Mouse (Mus musculus): ENCODE measurements around the gene Spint2.
A peak's percentile ranks its signal among the peaks of the same experiment; 100 is the strongest.

Gene Spint2

DNA sequence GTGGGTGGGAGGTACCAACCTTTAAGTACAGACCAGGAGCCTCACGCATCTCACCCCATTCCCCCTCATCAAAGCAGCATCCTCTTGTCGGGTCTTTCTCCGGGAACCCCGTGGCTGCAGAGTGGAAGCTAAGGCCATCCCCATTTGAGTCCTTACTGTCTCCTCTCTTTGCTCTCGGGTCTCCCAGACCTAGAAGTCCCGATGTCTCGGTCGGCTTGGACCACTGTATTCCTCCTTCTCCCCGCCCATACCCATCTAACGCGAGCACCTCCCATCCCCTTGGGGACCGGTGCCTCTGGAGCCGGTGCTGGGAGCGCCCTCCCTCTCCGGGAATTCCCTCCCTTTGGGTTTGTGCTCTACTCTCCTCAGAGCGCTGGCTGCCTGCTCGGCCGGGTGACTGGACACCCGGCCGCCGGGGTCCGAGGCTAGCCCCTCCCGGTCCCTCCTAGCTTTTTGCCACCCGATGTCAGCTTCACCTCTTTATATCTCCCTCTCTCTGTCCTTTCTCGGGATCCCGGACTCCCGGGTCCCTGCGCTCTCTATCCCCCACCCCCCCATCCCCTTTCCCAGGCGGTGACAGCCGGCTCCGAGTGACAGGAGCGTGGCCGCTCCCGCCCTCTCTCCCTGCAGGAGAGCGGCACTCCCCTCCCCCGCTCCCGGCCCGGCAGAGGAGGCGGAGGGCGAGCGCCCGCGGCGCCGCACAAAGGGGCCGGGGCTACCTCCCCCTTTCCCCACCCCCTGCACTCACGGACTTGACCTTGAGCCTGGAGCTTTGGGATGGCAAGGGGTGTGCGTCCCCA lies 23.0 kb upstream of the Spint2 start:
- DNase-seq (ENCODE audit: low spot score in 2 of 2): peak in 1 of 2 experiments; percentile 22

DNA sequence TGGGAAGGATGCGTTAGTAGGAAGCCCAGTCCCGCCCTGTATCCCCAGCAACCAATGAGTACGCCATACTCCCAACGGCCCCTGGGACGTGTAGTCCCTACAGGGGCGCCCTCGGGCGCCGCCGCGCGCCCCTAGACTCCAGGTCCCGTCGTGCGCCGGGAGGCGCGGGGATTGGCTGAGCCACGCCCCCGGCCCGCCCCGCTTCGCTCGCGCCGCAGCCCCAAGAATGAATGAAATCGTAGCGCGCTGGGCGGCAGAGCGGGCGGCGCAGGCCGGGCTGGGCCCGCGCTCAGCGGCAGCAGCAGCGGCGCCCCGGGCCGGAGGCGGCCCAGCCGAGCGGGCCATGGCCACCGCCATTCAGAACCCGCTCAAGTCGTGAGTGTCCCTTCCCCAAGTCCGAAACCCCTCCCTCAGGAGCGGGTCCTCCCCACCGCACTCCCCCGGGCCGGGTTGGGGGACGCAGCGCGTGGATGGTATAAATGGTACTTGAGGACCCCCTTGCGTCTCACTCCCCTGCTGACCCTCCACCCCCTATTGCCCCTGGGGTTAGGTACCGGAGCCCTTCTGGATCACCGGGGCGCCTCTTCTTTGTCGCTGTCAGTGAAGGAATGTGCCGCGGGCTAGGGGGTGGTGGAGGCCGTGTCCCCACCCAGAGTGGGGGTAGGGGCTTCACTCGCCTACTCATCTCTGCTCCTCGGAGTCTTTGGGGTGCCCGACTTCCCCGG lies 22.2 kb upstream of the Spint2 start, which contains the start of gene Dpf1:
Gene Dpf1, plus strand, starts transcription at position 214 of the 725 bp plus-strand sequence.
- peak; percentile 74 to 80 for DNase-seq (ENCODE audit: low spot score in 2 of 2)

DNA sequence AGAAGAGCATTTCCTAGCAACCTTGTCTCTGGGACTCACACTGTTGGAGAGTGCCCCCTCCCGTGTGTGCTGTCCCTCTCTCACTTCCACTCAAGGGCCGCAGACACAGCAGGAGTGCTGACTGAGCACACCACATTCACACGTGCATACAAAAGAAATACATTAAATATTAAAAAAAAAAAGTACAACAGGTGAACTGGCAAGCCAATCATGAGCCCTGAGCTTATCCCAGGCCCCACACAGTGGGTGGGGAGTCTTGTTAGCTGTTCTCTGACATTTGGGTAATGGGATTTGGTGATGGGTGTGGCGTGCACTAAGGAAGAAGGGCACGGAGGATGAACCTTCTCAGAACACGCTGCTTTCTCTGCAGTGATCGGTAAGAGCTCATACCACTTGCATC lies 20.9 kb upstream of the Spint2 start:
- DNase-seq (ENCODE audit: low spot score in 2 of 2): no peak

DNA sequence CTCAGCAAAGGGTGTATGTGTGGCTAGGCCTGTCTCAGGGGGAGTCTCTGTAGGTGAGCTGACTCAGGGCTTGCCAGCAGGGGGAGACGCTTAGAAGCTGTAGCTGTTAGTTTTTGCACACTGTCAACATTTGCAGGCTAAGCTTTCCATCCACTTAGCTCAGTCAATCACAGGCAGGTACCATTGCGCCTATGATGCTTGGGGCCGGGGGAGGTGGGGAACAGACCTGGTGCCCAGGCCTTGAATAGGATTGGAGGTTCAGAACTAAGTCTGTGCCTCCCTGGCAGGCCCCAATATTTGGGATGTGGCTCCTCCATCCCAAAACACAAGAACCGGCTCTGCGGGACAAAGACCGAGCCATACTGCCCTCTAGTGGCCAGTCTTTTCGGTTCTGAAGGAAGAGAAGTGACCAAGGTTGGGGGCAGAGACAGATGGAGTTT lies 19.4 kb upstream of the Spint2 start:
- DNase-seq (ENCODE audit: low spot score in 2 of 2): peak; percentile 44 to 59

DNA sequence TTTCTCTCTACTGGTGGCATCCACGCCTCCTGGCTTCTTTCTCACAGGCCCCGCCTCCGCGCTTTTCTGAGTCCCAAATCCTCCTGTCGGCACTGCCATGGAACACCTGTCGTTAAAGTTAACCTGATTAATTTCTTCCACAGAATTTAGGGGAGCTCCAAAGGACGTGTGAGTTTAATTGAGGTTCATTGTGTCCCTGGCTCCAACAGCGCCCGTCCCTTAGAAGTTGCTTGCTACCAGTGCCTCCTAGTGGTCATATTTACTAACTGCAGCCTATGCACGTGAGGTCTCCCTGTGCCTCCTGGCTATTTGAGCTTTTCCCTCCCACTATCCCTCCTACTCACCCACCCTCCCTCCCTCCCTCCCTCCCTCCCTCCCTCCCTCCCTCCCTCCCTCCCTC lies 15.3 kb upstream of the Spint2 start:
- no peak for DNase-seq (ENCODE audit: low spot score in 2 of 2)

DNA sequence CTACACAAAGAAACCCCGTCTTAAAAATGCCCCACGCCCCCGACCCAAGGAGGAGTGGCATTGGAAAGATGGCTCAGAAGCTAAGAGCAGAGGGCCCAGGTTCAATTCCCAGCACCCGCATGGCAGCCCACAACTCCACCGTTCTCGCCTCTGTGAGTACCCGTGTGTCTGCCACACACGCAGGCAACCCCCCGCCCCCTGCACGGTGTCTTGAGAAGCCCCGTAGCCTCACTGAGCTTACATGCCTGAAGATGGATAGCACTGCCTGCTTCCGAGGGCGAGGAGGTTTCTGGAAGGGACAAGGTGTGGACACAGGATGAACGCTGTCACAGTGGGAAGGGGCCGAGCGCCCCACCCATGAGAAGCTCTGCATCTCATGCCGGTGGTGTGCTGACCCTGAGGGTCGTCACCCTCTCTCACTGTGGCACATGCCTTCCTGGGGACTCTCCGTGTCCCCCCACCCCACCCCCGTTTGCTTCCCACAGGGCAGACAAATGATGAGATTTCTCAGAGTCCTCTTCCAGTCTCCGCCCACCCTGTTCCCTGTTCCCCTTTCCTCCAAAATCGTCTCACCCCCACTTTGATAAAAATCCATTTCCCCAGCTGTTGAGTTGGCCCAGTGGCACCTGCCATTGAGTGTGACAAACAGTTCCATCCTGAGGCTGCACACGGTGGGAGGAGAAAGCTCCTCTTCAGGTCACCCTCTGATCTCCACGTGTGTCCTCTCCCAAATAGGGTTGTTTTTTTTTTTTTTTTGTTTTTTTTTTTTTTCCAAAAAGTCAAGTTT lies 14.3 kb upstream of the Spint2 start:
- no peak for DNase-seq (ENCODE audit: low spot score in 2 of 2)

DNA sequence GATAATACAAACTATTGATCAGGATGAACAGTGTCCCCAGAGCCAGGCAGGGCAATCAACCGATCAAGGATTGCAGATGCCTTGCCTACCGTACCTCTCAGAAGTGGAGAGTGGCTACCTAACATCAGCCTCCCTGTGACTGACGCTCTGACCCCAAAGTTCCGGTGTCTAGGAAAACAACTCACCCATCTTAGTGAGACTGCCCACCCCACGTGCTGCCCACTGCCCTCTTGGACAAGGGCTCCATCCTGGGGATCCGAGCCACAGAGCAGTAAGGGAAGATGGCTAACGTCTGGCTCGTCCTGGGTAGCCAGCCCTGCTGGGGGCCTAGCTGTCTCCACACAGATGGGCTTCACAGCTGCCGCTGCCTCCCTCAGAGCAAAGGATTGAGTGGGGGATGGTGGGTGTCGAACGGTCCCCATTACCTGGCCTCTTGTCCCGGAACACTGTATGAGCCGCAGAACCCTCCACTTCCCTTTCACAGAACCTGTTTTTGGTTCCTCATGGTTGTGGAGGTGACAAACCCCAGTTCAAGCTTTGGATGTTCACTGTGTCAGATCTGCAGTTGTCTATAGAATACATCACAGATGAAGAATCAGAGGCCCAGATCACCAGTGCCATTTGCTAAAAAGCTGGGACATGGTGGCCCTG lies 12.5 kb upstream of the Spint2 start:
- no peak for DNase-seq (ENCODE audit: low spot score in 2 of 2)

DNA sequence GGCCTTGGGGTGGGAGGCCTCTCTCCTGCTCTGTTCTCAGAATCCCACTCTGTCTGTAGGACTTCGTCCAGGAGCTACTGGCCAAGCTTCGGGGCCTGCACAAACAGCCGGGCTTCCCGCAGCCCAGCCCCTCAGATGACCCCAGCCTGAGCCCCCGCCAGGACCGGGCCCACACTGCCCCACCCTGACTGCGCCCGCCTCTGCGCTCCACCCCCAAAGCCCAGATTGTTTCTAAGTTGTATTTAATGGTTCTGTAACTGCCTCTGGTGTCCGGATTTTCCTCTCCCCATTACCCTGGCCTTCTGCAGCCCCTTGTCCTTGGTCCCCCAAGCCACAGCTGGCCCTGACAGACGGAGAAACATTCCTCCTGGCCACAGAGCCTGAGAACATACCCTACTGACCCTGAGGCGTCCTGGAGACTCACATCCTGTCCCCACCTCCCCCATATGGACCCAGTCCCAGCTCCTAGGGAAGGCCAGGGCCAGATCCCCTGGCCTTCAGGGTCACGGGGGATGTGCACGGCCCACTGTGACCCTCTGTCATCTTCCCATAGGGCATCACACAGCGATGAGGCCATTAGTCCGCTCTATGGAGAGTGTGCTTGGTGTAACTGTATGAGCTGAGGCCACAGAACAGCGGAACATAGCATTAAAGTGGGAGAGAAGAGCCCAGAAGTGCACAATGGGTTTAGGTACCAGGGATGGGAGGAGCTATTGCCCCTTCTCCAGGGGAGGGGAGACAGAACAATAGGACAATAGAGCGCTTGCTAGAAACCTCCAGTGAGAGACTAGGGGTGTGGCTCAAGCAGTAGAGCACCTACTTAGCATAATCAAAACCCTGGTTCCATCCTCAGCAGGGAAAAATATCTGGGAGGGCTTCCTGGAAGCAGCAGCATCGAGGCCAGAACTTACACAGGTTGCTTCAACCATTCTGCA lies 11.7 kb upstream of the Spint2 start:
- no peak for DNase-seq (ENCODE audit: low spot score in 2 of 2)

DNA sequence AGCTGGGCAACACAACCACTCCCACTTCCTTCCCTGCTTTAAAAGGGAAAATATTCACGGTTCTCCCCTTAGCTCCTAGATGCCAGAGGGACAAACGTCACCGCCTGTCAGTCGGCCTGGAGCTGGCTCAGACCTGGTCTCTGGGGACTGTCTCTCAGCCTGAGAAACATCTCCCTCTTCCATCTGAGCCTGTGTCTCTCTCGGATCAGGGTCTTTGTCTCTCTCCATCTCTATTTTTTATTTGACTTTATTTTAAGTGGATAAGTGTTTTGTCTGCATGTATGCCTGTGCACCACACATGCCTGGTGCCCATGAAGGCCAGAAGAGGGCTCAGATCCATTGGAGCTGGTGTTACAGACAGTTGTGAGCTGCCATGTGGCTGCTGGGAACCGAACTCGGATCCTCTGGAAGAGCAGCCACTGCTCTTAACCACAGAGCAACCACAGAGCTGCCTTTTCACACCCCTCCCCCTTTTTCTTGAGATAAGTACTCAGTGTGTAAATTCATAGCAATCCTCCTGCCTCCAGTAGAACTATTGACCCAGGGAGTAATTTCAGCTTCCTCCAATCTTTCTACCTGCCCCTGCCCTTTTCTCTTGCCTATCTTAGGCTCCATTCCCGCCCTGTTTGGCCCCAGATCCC lies 10.9 kb upstream of the Spint2 start:
- no peak for DNase-seq (ENCODE audit: low spot score in 2 of 2)

DNA sequence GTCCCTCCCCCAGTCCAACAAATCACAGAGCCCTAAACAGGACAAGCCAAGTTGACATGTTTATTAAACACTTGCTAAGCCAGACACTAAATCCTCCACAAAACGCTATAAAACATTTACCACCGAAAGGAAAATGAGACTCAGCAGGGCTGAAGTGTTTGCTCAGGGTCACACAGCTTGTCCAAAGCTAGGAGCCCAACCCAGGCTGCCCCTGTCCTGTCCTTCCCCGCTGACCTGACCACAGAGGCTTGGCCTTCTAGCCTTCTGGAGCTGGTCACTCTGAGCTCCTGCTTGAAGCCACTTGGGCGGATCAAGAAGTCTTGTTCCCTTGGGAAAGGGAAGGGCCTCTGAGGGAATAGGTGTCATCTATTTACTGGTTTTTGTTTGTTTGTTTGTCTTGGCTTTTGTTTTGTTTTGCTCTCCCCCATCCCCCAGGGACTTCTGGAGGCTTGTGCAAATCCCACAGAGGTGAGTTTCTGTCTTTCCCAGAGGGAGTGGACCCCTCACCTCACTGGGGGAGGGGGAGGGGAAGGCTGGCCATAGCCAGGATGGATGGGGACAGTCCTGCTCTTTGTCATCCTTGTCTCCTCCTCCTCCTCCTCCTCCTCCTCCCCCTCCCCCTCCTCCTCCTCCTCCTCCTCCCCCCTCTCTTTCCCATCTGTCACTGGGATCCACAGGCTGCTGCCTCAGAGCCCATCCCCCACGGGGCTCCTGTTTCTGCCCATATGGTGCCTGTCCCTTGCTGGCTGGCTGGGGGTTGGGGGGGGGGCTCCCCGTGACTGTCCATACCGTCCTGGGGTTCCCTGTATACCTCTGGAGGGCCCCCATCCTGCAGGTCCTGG lies 10.1 kb upstream of the Spint2 start:
- DNase-seq (ENCODE audit: low spot score in 2 of 2): no peak

DNA sequence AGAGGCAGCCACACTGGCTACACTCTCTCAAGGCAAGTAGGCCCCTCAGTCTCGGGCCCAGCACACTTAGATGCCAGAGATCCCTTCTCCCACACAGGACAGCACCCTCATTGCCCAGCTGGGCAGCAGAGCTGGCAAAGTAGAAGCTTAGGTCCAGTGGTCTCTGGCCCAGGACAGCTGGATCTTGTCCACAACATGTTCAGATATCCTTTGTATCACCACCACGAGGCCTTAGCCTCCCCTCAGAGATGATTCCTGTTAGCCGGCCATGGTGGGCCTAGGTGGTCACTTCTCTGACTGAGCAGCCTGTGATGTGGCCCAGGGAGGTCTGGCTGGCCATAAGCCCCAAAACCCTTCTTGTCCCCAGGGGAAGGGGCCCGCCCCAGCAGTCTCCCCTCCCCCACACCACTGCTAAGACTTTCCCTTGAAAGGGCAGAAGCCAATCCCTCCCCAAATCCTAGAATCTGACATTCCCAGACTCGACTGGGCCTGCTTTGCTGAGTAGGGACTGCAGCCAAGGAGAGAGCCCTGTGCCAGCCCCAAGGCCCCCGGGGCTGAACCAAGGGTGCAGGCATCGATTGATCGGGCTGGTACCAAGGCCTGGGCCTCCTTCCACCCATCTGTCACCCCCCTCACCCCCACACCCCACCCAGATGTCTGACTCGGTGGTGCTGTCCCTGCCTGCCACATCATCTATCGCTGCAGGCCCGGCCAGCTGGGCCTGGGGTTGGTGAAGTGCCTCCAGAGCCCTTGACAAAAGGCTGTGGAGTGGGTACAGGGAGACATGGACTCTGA lies 9.2 kb upstream of the Spint2 start:
- DNase-seq (ENCODE audit: low spot score in 2 of 2): no peak

DNA sequence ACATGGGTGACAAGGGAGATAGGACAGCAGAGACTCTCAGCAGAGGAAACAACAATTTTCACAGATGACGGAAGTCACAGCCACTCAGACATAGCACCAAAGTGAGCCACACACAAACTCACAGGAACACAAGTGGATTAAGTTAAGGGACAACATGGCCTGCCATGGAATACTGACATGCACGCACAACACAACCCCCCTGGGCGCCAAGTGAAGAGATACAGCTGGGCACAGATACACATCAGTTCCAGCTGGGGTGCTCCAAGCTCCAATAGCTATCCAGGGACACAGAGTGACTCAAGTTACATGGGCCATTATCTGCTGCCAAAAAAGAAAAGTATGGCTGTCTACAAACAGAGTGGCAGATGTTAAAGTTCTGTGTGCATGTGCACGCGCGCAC lies 8.1 kb upstream of the Spint2 start:
- no peak for DNase-seq (ENCODE audit: low spot score in 2 of 2)

DNA sequence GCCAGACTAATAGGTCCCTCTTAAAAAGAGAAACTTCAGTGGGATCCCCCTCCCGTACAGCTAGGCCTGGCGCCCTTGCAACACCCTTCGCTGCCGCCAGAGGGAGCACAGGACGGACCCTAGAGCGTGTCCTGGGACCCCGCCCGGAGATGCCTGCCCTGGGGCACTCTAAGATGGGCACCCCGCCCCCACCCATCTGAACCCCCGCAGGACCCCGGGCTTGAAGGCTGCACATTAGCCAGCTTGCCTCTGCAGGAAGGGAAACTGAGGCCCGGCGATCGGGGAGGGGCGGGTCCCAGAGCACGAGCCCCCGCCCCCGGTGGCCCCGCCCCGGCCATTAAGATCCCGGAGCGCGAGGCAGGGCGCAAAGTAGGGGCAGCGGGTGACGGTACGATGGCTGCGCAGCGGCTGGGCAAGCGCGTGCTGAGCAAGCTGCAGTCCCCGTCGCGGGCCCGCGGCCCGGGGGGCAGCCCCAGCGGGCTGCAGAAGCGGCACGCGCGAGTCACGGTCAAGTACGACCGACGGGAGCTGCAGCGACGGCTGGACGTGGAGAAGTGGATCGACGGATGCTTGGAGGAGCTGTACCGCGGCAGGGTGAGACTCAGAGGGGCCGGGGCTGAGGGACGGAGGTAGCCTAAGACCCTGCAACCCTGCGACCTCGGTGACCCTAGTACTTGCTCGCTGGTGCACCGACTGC lies 7.4 kb upstream of the Spint2 start, which contains the start of gene Ppp1r14a:
Gene Ppp1r14a, plus strand, starts transcription at position 367 of the 697 bp plus-strand sequence.
- peak in 1 of 2 experiments; percentile 36 for DNase-seq (ENCODE audit: low spot score in 2 of 2)

DNA sequence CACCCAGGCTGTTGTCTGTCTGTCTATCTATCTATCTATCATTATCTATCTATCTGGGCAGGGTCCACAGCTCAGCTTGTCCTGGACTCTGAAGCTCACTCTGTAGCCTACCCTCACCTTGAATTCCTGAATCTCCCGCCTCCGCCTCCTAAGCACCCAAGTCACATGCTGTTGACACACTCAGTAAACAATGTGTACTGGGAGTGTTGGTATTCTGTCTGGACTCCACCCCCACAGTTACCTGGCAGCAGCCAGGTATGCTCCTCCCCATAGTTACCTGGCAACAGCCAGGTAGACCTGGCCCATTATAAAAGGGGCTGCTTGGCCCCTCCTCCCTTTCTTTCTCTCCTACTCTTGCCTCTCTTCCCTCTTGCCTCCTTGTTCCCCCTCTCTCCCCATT lies 6.4 kb upstream of the Spint2 start:
- no peak for DNase-seq (ENCODE audit: low spot score in 2 of 2)

DNA sequence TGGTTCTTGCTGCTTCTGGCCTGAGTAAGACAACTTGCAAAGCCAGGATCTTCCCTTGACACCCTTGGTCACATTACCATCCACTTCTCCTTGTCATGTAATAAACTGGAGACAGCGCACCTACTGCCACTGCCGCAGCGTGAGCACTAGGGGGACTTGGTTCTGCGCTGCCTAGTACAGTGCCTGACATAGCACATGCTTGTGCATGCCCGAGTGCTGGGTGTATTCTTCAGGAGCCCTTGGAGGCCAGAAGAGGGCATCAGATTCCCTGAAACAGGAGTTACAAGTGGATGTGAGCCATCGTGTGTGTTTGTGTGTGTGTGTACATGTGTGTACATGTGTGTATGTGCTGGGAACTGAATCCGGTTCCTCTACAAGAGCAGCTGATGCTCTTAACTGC lies 5.8 kb upstream of the Spint2 start:
- no peak for DNase-seq (ENCODE audit: low spot score in 2 of 2)

DNA sequence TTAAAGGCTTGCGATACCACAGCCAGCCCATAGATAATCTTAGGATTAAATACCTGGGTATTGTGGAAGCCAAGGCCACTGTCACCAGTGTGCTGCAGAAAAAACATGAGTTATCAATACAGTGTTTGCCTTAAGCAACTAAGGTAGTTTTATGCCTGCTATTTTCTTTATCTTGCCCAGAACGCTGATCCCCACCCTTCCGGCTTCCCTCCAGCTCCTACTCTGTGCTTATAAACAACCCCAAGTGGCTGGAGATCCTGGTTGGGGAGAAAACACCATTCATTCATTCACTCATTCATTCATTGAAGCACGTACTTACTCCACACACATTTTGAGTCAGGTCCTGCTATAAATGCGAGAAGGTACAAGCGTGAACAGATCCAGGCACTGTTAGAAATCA lies 2.8 kb upstream of the Spint2 start:
- DNase-seq (ENCODE audit: low spot score in 2 of 2): no peak

DNA sequence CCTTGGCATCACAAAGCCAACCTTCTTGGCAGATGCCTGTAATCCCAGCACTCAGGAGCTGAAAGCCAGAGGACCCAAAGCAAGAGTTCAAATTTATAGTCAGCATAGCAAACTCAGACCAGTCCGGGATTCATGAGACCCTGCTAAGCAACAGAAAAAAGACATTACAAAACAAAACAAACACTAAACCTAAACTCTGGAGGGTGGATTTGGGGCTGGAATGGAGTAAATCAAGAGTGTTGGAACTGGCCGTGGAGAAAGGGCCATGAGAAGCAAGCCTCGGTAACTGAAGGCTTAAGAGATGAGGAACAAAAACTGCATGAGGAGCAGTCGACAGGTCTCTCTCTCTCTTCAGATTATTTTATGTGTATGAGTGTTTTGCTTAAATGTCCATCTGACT lies 2.2 kb upstream of the Spint2 start:
- no peak for DNase-seq (ENCODE audit: low spot score in 2 of 2)

DNA sequence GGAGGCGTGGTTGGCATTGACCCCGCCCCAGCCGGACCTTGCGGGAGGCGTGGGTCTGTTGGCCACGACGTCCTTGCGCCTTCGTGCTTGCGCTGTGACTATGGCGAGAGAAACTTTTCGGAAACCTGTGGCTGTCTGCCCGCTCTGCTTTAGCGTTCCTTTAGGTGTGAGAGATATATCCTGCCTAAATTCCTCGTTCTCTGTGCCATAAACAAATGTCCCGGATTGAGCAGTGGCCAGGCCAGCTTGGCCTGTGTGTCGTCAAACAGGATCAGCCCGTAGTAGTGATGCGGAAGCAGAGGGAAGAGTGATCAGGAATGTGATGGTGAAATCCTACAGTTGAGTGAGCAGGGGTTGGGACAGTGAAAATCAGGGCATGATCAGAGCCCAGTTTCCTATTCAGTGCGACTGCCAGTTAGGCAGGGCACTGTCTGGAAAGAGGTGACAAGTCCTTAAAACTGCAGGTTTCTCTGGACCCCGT lies 402 bp upstream of the Spint2 start:
- no peak for DNase-seq (ENCODE audit: low spot score in 2 of 2)
